Mouse (Mus musculus) hindbrain, postnatal 0 days (tissue): ENCODE measurements around the gene Cmah. TPM values are rescaled to one million over a fixed set of nuclear protein-coding genes. Genes with fewer than 3 reads are reported as not detected.

ENCODE experiments used
- ATAC-seq: fragments of 200-750 bp; cut with Nextera tagmentation; 2 replicates; pipeline ENCODE4 v1.8.0; 2017; ENCODE audit warnings: mild to moderate bottlenecking, moderate TSS enrichment, moderate library complexity
- DNase-seq: peaks from one replicate; pipeline ENCODE4 v3.0.0-alpha.2; 2015; ENCODE audit warnings: low spot score
- H3K27ac ChIP-seq: fragments of 300-500 bp; sonication (generic); 2 replicates; pipeline ENCODE4 v1.5.1; 2014; ENCODE audit warnings: mild to moderate bottlenecking
- H3K27me3 ChIP-seq: fragments of 300-500 bp; sonication (generic); 2 replicates; pipeline ENCODE4 v1.6.1; 2014; ENCODE audit warnings: low read length, mixed read lengths; ENCODE audit not compliant: insufficient read depth
- H3K36me3 ChIP-seq: fragments of 300-500 bp; sonication (generic); 2 replicates; pipeline ENCODE4 v1.6.1; 2014; ENCODE audit warnings: low read length, mixed read lengths; ENCODE audit not compliant: insufficient read depth
- H3K4me1 ChIP-seq: fragments of 300-500 bp; sonication (generic); 2 replicates; pipeline ENCODE4 v1.6.1; 2014; ENCODE audit warnings: antibody characterized with exemption, low read length, mixed read lengths; ENCODE audit not compliant: insufficient read depth
- H3K4me2 ChIP-seq: fragments of 300-500 bp; sonication (generic); 2 replicates; pipeline ENCODE4 v1.6.1; 2014; ENCODE audit warnings: low read depth, mild to moderate bottlenecking, low read length, moderate library complexity, mixed read lengths
- H3K4me3 ChIP-seq: fragments of 300-500 bp; sonication (generic); 2 replicates; pipeline ENCODE4 v1.5.1; 2014; ENCODE audit warnings: low read length
- H3K9ac ChIP-seq: fragments of 300-500 bp; sonication (generic); replicated peaks from 2 replicates; pipeline ENCODE4 v1.6.1; 2014; ENCODE audit warnings: mild to moderate bottlenecking, low read length, moderate library complexity, mixed read lengths
- H3K9me3 ChIP-seq: fragments of 300-500 bp; sonication (generic); 2 replicates; pipeline ENCODE4 v1.6.1; 2016; ENCODE audit warnings: low read length, mixed read lengths
- CTCF ChIP-seq: IDR thresholded peaks from 2 replicates; pipeline ENCODE4 v1.5.1; 2016; ENCODE audit warnings: antibody characterized with exemption, control low read depth, low read depth
- WGBS: fragments of 180-500 bp; shearing (Covaris S2); extraction: QIAGEN DNeasy Blood & Tissue Kit; methylation state at CpG from one replicate; pipeline ENCODE4 v1.1.7; 2014; 5-methylcytosine and 5-hydroxymethylcytosine counted together
- polyA plus RNA-seq: library from polyadenylated mRNA; unstranded; fragments of >200 nt; fragmentation: Nextera tagmentation; extraction: Ambion mirVana; gene quantifications from 2 replicates; pipeline ENCODE4 v1.2.1, GENCODE M21; 2015
- total RNA-seq: library from RNA; depleted of rRNA; stranded (reverse); fragments of >200 nt; gene quantifications from 2 replicates; pipeline ENCODE4 v1.2.3, GENCODE M21; 2014; rRNA removed

Cmah gene
- total and polyA plus RNA-seq, 2 experiments from 2014 or later, result under 0.01 to 0.16 TPM

DNA sequence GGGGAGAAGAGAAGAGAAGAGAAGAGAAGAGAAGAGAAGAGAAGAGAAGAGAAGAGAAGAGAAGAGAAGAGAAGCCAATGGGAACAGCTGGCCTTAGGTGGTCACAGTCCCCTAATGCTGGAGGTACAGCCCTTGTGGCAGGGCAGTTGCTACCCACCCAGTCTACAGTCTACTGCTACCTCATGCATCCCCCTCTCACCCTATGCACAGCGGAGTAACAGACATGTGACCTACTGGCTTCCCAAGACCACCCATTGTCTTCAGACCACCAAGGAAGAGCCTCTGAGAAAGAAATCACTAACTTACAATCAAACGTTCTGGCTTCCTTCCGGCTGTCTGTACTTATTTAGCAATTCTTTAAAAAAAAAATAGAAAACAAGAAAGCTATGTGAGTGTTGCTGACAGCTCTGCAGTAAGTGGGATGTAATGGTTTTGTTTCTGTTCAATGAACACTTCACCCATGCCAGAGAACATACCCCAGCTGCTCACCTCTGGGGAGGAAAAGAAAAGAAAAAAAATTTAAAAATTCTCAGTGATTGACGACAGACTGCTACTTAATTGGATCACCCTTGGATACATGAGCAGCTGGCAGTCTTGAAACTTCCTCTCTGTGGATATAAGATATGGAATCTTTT is 196.5 kb downstream of the Cmah start:
- no peak for TF ChIP-seq CTCF
- ATAC-seq (no peak), DNase-seq (no peak)
- no peak overlapping the region for H3K4me3 ChIP-seq
- no peak overlapping the region for H3K4me2 ChIP-seq
- peaks cover 16% of the 10 kb centered on the region; the same call in 1 of the 2 replicates for H3K4me1 ChIP-seq
- H3K36me3 ChIP-seq, result no peaks in the 10 kb centered on the region
- 59% methylated on average over 4 of the region's 4 CpGs for WGBS
- no peaks in the 10 kb centered on the region for H3K27me3 ChIP-seq
- H3K27ac ChIP-seq, result no peak overlapping the region
- no peak overlapping the region for H3K9ac ChIP-seq
- no peaks in the 10 kb centered on the region for H3K9me3 ChIP-seq

GRCm38 (mm10) chr13:24524468-24524867 is 197.3 kb downstream of the Cmah start:
- Histone ChIP-seq H3K4me2 (no peak overlapping the region), H3K9me3 (no peaks in the 10 kb centered on the region), H3K4me3 (no peak overlapping the region), H3K9ac (no peak overlapping the region), H3K27me3 (no peaks in the 10 kb centered on the region), H3K27ac (no peak overlapping the region), H3K4me1 (peaks cover 16% of the 10 kb centered on the region; the same call in 1 of the 2 replicates), H3K36me3 (no peaks in the 10 kb centered on the region)
- DNase-seq (no peak), ATAC-seq (no peak)
- 59% methylated on average over 1 of the region's 1 CpGs for WGBS
- no peak for TF ChIP-seq CTCF

DNA sequence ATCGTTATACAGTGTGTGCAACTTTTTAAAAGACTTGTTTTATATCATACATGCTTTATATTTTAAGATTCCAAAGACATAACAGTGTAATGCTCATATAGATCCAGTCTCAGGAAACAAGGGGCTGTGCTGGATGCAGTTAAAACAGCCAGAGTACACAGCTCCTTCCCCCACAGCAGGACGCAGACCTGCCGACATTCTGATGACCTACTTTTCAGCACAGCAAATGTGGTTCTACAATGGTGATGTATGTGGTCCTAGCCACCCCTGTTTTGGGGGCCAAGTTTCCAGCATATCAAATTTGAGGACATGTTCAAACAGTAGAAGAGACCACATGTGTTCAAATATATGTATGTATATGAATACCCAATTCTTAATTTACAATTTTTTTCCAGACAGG is 198.3 kb downstream of the Cmah start:
- no peak for DNase-seq
- Histone ChIP-seq H3K36me3 (no peaks in the 10 kb centered on the region), H3K9ac (no peak overlapping the region), H3K27me3 (no peaks in the 10 kb centered on the region), H3K9me3 (no peaks in the 10 kb centered on the region), H3K4me3 (no peak overlapping the region), H3K4me2 (no peak overlapping the region), H3K27ac (no peak overlapping the region), H3K4me1 (peaks cover 16% of the 10 kb centered on the region; the same call in 1 of the 2 replicates)
- 56% methylated on average over 3 of the region's 3 CpGs for WGBS
- no peak for ATAC-seq
- TF ChIP-seq CTCF, result no peak

GRCm38 (mm10) chr13:24526916-24527315 is 199.7 kb downstream of the Cmah start:
- Histone ChIP-seq H3K4me2 (no peak overlapping the region), H3K9ac (no peak overlapping the region), H3K27me3 (no peaks in the 10 kb centered on the region), H3K4me3 (no peak overlapping the region), H3K9me3 (no peaks in the 10 kb centered on the region), H3K27ac (no peak overlapping the region), H3K36me3 (no peaks in the 10 kb centered on the region), H3K4me1 (peaks cover 7% of the 10 kb centered on the region; the same call in 1 of the 2 replicates)
- ATAC-seq (no peak), DNase-seq (no peak)
- TF ChIP-seq CTCF, result no peak
- WGBS, result 56% methylated on average over 2 of the region's 2 CpGs

Other genes with a start within 250 kb of the Cmah start
- 49.8 and 50.9 TPM in 2 replicates for gene Carmil1, start 46.6 kb upstream of the Cmah start, total RNA-seq
- gene Carmil1, start 46.6 kb upstream of the Cmah start, polyA plus RNA-seq, result 39.3 and 43.4 TPM in 2 replicates